Mouse (Mus musculus) right cerebral cortex, postnatal 36 days (tissue): Measurements from ENCODE around the gene Olfr1023.

ENCODE experiments used
- DNase-seq, 2 experiments: peaks; one replicate each; pipeline ENCODE4 v3.0.0; 2022; ENCODE audit warnings: low spot score in 2 of 2, mixed read lengths in 1 of 2

Gene Olfr1023

DNA sequence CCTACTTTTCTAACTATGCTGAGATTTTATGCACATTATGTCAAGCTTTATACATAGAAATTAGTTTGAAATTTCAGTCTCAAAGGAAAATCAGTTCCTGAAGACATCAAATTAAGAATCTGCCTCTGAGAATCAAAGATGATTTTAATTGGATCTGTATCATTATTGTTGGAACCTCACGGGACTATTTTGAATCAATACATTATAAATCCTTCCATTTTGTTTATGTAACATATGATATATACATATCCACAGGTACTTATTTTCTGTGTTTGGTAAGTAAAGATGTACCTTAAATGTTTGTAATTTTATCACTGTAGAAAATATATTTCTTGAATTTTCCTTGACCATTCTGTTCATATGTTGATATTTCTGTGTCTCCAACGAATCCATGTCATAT is at the start of gene Olfr1023:
Olfr1023 (plus strand) TSS at position 301 of the 400 bp plus-strand sequence.
- no peak for DNase-seq

DNA sequence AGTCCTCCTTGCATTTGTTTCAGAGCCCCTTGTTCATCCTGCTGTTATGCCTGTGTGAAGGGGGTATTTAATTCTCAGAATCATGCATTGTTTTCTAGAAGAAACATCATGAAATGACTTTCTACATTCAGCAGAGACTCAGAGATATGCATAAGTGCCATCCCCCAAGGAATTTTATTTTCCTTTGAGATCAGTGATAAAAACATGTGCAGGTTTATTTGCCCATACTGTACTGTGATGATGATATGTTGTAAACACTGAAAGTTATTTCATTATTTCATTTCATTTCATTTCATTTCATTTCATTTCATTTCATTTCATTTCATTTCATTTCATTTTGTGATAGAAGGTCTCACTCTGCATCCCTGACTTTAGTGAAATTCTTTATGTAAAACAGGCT is 40.1 kb upstream of the Olfr1023 start, which contains the start of gene Olfr1019:
Olfr1019 (minus strand) TSS at position 101 of the 400 bp plus-strand sequence.
- no peak for DNase-seq

DNA sequence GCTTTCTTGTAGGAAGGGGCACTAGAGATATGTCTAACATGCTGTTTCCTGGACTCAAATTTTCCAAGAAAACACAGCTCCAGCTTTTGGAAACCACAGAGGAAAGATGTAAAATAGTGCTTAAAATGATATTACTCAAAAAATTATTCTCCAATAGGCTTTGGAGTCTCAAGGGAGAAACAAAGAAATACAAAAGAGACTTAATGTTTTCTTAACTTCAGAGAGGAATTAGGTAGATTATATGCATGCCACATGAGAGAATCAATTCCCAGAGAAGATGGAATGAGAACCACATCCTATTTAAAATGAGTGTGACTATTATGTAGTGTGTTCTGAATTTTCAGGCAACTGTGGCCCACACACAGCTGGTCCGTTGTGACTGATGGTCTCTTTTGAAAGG is 38.7 kb upstream of the Olfr1023 start, which contains the start of gene Olfr1020:
Olfr1020 (plus strand) TSS at position 301 of the 400 bp plus-strand sequence.
- no peak for DNase-seq

DNA sequence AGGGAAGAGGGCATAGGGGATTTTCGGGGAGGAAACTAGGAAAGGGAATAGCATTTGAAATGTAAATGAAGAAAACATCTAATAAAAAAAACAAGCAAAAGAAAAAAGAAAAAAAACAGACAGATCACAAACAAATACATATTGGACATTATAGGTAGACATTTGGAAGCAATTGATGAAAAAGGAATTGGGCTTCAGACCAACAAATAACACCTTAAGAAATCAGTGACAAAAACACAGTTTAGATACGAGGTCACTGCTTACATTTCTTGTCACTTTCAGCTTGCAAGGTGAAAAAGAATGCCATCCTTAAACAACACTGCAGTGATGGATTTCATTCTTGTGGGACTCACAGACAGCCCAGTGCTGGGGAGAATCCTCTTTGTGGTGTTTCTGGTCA is 17.1 kb upstream of the Olfr1023 start, which contains the start of gene Olfr1022:
Olfr1022 (plus strand) TSS at position 301 of the 400 bp plus-strand sequence.
- no peak for DNase-seq

DNA sequence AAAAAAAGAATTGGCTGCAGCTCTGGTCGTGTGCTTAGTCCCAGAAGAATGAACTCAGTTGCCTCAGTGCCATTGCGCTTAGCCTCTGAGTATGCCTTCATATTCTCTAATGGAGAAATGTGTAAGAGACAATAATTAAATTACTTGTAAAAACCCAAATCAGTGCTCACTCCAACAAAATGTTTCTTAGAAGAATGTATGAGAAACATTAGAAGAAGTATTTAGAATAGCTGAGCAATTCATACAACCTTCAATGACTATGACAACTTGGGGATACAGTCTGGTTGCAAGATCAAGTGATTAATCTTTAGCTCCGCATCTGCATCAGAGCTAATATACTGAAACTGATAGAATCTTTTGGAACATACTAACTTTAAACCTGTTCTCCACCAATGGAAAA is 19.5 kb downstream of the Olfr1023 start, which contains the start of gene Olfr1024:
Olfr1024 (minus strand) TSS at position 101 of the 400 bp plus-strand sequence.
- no peak for DNase-seq

DNA sequence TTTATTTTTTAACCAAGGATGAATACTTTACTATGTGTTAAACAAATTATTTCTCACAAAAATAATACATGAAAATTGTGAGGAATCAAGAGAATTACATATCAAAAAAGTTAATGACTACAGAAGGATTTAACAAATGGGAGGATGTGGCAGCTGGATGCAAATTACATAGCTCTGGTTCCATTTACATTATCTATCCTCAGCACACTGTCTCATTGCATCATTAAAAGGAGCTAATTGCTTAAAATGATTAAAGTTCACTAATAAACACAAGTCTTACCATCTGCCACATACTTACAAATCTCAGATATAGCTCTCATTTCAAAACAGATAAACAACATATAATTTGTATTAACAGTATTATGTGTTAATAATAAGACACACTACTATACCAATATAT is 27.8 kb downstream of the Olfr1023 start:
- DNase-seq = no peak

DNA sequence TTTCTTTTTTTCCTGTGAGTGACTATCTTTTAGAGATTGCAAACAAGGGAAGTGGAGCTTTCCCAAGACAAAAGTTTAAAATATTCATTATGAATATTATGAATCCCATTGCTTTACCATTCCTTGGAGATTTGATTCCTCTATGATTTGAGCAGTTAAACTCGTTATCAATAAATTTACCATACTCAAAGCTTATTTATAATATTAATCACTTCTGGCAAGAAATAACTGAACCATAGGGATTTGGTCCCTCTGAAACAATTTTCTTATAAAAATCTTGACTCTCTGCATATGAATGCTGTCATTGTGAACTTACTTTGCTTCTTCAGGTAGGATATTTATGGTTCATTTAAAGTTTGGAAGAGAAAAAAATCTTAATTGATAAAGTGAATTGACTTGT is 29.5 kb downstream of the Olfr1023 start, which contains the start of gene Olfr1025-ps1:
Olfr1025-ps1 (plus strand) TSS at position 301 of the 400 bp plus-strand sequence.
- DNase-seq = no peak

DNA sequence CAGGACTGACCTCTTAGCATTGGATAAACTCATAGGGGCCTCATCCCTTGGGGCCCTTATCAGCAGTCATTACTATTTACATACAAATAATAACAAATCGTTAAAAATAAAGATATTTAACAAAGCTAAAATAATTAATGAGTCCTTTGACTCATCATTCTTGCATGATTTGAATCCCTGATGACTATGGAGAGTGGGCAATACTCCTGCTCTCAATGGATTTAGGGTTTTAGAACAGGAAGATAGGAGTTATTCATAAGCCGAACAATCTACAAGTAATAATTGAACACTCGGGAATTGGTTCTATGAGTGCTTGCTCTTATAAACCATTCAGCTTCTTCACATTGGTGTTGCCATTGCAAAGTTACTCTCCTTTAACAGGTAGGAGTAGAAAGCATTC is 35.8 kb downstream of the Olfr1023 start, which contains the start of gene Olfr1026:
Olfr1026 (plus strand) TSS at position 301 of the 400 bp plus-strand sequence.
- no peak for DNase-seq
